Mouse (Mus musculus) thymus, postnatal 14 days (tissue): ENCODE results near the gene Ephb1.

Experiments
- DNase-seq: peaks from one replicate; pipeline ENCODE4 v3.0.0; 2021

Gene Ephb1

GRCm38 (mm10) chr9:102354561-102354973, at the start of gene Ephb1:
Ephb1 (minus strand) TSS chr9:102354693.
- peak; percentile 48 for DNase-seq

DNA sequence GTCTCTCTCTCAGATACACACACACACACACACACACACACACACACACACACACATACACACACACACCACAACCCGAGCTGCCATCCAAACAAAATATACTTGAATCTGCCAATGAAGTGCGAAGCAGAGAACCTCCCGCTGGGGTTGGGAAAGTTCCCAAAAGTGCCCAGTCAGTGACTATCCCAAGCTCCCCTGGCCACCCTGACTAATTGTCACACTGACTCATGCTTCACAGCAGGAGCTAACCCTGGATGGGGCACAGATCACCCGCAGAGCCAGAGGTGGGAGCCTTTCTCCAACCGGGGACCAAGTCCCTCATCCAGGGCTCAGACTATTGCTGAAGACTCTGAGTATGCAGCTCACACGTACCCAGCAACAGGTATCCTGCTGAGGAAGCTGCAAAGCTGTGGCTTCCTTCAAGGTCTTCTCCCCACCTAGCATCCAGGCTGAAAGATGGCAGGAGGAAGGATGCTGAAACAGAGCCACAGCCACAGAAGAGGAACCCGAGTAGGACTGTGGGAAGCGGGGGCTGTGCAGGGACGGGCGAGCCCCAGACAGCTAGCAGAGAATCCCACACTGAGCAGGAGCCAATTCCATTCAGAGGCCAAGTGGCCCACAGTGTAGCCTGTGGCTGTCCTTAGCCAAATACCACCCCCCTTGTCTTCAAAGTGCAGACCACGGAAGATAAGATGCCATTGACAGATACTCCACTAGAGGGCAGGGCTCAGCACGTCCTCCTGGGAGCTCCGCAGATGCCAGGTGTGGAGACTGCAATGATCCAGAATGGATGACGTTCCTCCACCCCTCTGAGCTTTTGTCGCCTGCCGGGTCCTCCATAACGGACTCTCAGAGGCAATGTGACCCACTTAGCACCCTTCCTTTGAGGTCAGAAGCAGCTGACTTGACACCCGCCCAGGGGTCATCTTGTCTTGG, 48.9 kb upstream of the Ephb1 start:
- peak; percentile 25 for DNase-seq

- DNase-seq: no peak
These were observed 48.2 kb upstream of the Ephb1 start for GRCm38 (mm10) chr9:102402671-102403070.

- no peak for DNase-seq
These were observed 33.8 kb upstream of the Ephb1 start for GRCm38 (mm10) chr9:102388266-102388665.

- no peak for DNase-seq
These were observed 32.3 kb upstream of the Ephb1 start for GRCm38 (mm10) chr9:102386816-102387215.

DNA sequence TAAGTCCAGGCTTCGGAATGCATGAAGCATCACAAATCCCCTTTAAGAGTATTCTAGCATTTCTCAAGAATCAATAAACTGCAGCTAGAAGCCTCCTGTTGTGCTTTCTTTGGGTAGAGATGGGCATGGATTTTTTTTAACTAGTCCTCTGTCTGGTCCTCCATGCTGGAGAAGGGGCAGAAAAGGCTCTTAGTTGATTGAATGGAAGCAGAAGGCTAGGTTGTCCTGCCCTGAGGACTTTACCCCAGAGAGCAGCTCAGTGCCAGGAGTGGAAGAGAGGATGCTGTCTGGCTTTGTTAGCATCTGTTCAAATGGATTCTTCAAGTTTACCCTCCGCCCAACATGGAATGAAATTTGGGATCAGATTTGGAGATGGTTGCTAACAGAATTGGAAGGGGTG, 25.7 kb upstream of the Ephb1 start:
- DNase-seq: no peak

GRCm38 (mm10) chr9:102374661-102375060, 20.2 kb upstream of the Ephb1 start:
- DNase-seq: no peak

DNA sequence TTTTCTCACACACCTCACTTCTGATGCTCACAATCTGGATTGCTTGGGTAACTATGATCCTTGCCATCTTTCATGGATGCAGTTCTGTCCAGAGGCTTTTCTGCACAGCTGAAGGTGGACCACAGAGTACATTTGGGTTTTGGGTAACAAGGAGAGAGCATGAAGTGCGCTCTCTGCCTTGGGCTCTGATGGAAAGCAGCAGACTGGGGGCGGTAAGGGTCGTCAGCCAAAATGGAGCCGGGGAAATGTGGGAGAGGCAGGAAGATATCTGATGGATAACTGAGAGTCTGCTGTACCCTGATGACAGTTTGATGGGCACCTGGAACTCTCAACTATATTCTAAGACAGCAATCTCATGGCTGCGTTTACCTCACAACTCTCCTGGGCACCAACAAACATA, 19.4 kb upstream of the Ephb1 start:
- no peak for DNase-seq

GRCm38 (mm10) chr9:102371936-102372335, 17.4 kb upstream of the Ephb1 start:
- DNase-seq: no peak

GRCm38 (mm10) chr9:102371036-102371770, 16.7 kb upstream of the Ephb1 start:
- no peak for DNase-seq

- no peak for DNase-seq
These were observed 15.6 kb upstream of the Ephb1 start for GRCm38 (mm10) chr9:102370141-102370540.

DNA sequence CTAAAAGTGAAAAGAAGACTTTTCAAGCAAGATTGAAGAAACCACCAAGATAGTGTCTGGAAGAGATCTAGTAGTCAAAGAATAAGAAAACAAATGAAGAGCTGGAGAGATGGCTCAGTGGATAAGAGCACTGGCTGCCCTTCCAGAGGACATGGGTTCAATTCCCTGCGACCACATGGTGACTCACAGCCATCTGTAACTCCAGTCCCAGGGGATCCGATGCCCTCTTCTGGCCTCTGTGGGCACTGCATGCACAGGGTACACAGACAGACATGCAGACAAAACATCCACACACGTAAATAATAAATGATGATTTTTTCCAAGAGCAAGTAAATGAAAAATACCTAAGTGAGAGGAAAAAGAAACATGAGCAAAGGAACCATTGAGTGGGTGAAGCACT, 14.6 kb upstream of the Ephb1 start:
- DNase-seq: no peak

- DNase-seq: no peak
These were observed 13.3 kb upstream of the Ephb1 start for GRCm38 (mm10) chr9:102367796-102368195.

- no peak for DNase-seq
These were observed 11.0 kb upstream of the Ephb1 start for GRCm38 (mm10) chr9:102365536-102365935.

GRCm38 (mm10) chr9:102359311-102359710, 4.8 kb upstream of the Ephb1 start:
- no peak for DNase-seq

DNA sequence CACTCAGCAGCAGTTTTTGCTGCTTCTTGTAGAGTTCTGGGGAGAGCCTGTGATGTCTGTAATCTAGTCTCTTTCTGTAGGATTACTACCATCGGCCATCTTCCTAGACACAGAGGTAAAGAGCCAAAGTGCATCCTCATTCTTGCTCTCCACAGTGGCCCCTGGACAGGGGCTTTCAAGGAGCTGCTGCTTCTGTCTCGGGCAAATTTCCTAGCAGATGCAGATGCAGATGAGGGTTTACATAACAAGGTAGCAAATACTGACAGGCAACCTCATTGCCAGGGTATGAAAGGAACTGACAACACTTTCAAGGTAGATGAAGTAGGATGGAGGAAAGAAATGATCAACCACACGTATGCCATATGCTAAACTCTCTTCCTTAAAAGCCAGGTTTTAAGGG, 4.2 kb upstream of the Ephb1 start:
- no peak for DNase-seq

GRCm38 (mm10) chr9:102358011-102358410, 3.5 kb upstream of the Ephb1 start:
- DNase-seq: no peak

DNA sequence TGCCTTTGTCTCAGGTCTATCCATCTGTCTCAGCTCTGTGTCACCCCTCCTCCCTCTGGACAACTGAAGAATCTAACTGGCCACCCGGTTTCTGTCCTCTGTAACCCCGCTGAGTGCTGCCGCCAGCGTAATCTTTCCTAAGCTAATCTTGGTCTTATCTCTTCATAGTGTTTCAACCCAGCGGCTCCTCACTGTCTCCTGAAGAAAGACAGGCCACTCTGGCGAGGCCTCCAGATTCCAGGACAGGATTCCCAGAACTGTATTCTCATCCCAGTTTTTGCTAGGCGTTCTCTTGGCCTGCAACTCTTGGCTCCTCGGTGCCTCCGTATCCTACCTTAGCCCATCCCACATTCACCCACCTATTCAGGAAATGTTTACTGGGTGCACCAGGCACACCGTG, 2.0 kb upstream of the Ephb1 start:
- no peak for DNase-seq

- no peak for DNase-seq
These were observed 1.2 kb upstream of the Ephb1 start for GRCm38 (mm10) chr9:102355726-102356125.

GRCm38 (mm10) chr9:102353636-102354491, 629 bp downstream of the Ephb1 start:
- DNase-seq: no peak

DNA sequence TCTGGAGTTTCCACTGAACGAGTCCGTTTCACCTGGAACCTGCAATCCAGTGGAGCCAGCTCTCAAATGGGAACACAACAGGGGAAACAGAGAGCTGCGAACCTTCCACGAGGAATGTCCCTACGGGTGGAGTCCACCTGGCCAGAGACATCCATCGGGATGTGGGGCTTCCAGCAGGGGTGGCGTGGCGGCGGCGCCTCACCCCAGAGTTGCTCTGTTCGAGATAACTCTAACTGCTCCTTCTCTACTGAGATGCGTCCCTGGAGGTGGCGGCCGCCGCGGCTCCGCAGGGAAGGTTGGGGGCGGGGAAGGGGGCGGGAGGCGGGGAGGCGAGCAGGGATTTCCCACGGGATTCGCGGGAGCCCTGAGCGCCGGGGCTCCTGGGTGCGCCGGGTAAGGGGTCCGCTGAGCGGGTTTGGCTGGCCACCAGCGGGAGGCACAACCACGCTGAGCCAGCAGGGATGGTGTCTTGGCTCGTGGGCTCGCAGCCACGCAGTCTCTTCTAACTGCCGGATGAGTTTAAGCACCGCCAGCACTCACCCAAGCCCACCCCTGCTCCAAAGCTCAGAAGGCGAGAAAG, 1.3 kb downstream of the Ephb1 start:
- DNase-seq: no peak

GRCm38 (mm10) chr9:102352186-102353055, 2.1 kb downstream of the Ephb1 start:
- no peak for DNase-seq
